Mouse (Mus musculus) limb, embryonic 11.5 days (tissue): ENCODE results near the gene Tead1. TPM values are rescaled to one million over a fixed set of nuclear protein-coding genes. Genes with fewer than 3 reads are reported as not detected.
A peak's percentile ranks its signal among the peaks of the same experiment; 100 is the strongest.

Experiments used
- ATAC-seq: fragments of 200-750 bp; cut with Nextera tagmentation; 2 replicates; pipeline ENCODE4 v1.8.0; 2017; ENCODE audit warnings: low read depth; ENCODE audit not compliant: insufficient number of reproducible peaks, low FRiP score, low TSS enrichment
- DNase-seq: peaks from one replicate; pipeline ENCODE4 v3.0.0-alpha.2; 2015; ENCODE audit warnings: low spot score
- H3K27ac ChIP-seq: fragments of 300-500 bp; sonication (generic); replicated peaks from 2 replicates; pipeline ENCODE4 v1.5.1; 2014; ENCODE audit warnings: low read depth, mild to moderate bottlenecking, low read length
- H3K27me3 ChIP-seq: fragments of 300-500 bp; sonication (generic); 2 replicates; pipeline ENCODE4 v1.6.1; 2014; ENCODE audit warnings: mild to moderate bottlenecking, low read length, mixed read lengths; ENCODE audit not compliant: control insufficient read depth, insufficient read depth
- H3K36me3 ChIP-seq: fragments of 300-500 bp; sonication (generic); 2 replicates; pipeline ENCODE4 v1.6.1; 2014; ENCODE audit warnings: mild to moderate bottlenecking, low read length, moderate library complexity, mixed read lengths; ENCODE audit not compliant: control insufficient read depth, insufficient read depth
- H3K4me1 ChIP-seq: fragments of 300-500 bp; sonication (generic); 2 replicates; pipeline ENCODE4 v1.6.1; 2014; ENCODE audit warnings: low read length, mixed read lengths; ENCODE audit not compliant: control insufficient read depth, insufficient read depth
- H3K4me2 ChIP-seq: fragments of 300-500 bp; sonication (generic); 2 replicates; pipeline ENCODE4 v1.6.1; 2014; ENCODE audit warnings: low read depth, mild to moderate bottlenecking, moderate library complexity; ENCODE audit not compliant: severe bottlenecking
- H3K4me3 ChIP-seq: fragments of 300-500 bp; sonication (generic); 2 replicates; pipeline ENCODE4 v1.5.1; 2014; ENCODE audit warnings: low read depth, low read length
- H3K9ac ChIP-seq: fragments of 300-500 bp; sonication (generic); 2 replicates; pipeline ENCODE4 v1.6.1; 2014; ENCODE audit warnings: mild to moderate bottlenecking, low read length
- H3K9me3 ChIP-seq: fragments of 300-500 bp; sonication (generic); 2 replicates; pipeline ENCODE4 v1.6.1; 2016; ENCODE audit warnings: low read length; ENCODE audit not compliant: control insufficient read depth
- WGBS: fragments of 180-500 bp; shearing (Covaris S2); extraction: QIAGEN DNeasy Blood & Tissue Kit; methylation state at CpG from one replicate; pipeline ENCODE4 v1.1.7; 2014; 5-methylcytosine and 5-hydroxymethylcytosine counted together
- polyA plus RNA-seq: library from polyadenylated mRNA; unstranded; fragments of >200 nt; fragmentation: Nextera tagmentation; extraction: Ambion mirVana; gene quantifications from 2 replicates; pipeline ENCODE4 v1.2.1, GENCODE M21; 2014

Tead1 gene
- polyA plus RNA-seq = 17.8 and 18.3 TPM in 2 replicates

DNA sequence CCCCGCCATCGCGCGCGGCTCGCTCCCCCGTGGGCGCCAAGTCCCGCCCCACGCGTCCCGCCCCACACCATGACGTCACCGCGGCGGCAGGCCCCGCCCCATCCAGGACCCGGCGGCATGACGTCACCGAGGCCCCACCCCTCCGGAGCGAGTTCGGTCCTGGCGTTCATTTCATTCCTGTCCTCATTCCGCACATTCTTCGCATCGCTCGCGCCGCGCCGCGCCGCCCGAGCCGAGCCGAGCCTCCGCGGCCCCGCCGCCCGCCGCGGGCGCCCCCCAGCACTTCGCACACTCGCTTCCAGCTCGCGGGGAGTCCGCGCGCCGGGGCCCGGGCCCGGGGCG, at the start of gene Tead1:
TSS of gene Tead1 (plus strand) at position 148 of the 342 bp plus-strand sequence.
- Histone ChIP-seq H3K9ac (peak within 1 kb of the TSS; percentile 95), H3K27ac (peak within 1 kb of the TSS; percentile 89), H3K4me3 (peak within 1 kb of the TSS; percentile 95), H3K27me3 (no peaks in the 10 kb centered on the region), H3K4me2 (peak within 1 kb of the TSS; percentile 91), H3K36me3 (no peaks in the 10 kb centered on the region), H3K9me3 (no peaks in the 10 kb centered on the region), H3K4me1 (peaks cover 8% of the 10 kb centered on the region; the same call in 1 of the 2 replicates)
- DNase-seq (peak; percentile 99), ATAC-seq (peak; percentile 84; the same call in 1 of the 2 replicates)
- WGBS = under 1% methylated on average over 36 of the region's 57 CpGs

DNA sequence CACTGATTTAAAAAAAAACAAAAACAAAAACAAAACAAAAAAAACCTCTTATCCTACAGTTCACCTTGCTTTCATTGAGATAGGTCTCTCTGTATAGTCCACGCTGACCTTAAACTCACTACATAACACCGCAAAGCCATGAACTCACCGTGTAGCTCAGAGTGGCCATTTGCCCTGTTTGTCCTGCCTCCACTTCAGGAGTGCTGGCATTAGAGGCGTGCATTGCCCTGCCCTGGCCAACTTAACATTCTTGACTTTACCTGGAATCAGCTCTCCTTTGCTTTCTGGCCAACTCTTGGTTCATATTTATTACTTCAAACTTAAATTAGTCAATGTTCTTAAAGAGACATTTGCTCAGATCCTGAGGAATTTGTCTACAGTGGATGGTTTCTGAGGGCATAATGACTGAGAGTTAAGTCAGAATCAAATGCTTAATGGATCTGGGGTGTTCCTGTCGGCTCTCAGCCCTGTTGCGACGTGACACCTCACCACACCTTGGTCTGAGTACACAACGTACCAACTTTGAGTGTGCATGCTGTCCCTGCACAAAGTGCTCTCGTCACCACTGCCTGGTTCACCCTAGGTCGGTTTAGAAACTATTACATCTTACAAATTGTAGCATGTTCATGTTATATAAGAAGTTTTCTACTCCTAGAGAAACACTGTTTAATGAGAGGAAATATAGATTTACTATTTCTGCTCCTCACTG, 44.5 kb upstream of the Tead1 start:
- H3K4me3 ChIP-seq = no peak overlapping the region
- no peak overlapping the region for H3K27ac ChIP-seq
- no peaks in the 10 kb centered on the region for H3K27me3 ChIP-seq
- H3K9me3 ChIP-seq = no peaks in the 10 kb centered on the region
- WGBS = 85% methylated on average over 10 of the region's 10 CpGs
- no peak for DNase-seq
- H3K4me2 ChIP-seq = no peak overlapping the region
- H3K36me3 ChIP-seq = no peaks in the 10 kb centered on the region
- no peaks in the 10 kb centered on the region for H3K4me1 ChIP-seq
- no peak for ATAC-seq
- no peak overlapping the region for H3K9ac ChIP-seq

DNA sequence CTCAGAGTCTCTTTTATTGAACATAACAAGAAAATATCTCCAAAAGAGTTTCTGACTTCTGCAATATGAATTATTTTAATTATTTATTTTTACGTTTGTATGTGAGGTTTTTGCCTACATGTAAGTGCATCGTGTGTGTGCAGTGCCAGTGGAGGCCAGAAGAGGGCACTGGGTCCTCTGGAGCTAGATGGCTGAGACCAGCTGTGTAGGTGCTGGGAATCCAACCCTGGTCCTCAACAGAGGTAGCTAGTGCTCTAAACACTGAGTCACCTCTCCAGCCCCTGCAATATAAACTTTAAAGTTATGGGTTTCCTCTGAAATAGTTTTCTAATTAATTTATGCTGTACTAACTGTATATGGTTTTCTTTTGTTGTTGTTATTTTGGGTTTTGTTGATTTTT, 43.2 kb upstream of the Tead1 start:
- H3K9ac ChIP-seq = no peak overlapping the region
- no peaks in the 10 kb centered on the region for H3K9me3 ChIP-seq
- no peak overlapping the region for H3K27ac ChIP-seq
- no peaks in the 10 kb centered on the region for H3K27me3 ChIP-seq
- ATAC-seq (no peak), DNase-seq (no peak)
- WGBS = 91% methylated on average over 2 of the region's 2 CpGs
- no peak overlapping the region for H3K4me3 ChIP-seq
- H3K4me2 ChIP-seq = no peak overlapping the region
- H3K36me3 ChIP-seq = no peaks in the 10 kb centered on the region
- no peaks in the 10 kb centered on the region for H3K4me1 ChIP-seq

DNA sequence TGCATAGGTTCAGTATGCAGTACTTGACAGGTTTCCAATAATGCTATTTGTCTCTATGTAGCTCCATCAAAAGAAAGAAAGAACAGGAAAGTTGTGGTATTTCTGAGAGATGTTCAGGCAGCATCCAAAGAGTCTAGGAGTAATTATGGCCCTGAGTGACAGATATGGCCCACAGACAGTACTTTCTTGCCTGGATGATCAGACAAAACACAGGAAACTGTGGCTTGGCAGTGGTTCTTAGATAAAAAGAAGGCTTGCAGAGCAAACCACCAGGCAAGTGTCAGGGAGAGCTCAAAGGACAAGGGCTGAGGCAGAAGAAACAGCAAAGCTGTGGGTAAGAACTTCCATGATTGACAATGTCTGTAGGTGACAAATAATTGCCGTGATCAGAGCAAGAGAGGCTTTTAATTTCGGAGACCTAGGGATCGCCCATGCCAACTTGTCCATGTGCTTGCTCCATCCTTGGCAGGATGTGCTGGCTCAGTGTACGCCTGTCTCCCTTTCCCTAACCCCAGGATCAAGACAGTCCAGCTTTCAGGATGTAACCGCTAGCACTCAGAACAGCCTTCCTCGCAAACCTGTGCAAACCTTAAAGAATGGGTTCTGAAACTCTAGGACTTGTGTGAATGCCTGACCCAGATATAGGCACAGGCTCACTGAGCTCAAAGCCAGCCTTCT, 35.1 kb upstream of the Tead1 start:
- H3K4me2 ChIP-seq = no peak overlapping the region
- H3K9ac ChIP-seq = no peak overlapping the region
- 91% methylated on average over 6 of the region's 6 CpGs for WGBS
- H3K4me1 ChIP-seq = no peaks in the 10 kb centered on the region
- no peaks in the 10 kb centered on the region for H3K36me3 ChIP-seq
- ATAC-seq (no peak), DNase-seq (no peak)
- no peaks in the 10 kb centered on the region for H3K27me3 ChIP-seq
- no peak overlapping the region for H3K4me3 ChIP-seq
- H3K27ac ChIP-seq = no peak overlapping the region
- H3K9me3 ChIP-seq = no peaks in the 10 kb centered on the region

DNA sequence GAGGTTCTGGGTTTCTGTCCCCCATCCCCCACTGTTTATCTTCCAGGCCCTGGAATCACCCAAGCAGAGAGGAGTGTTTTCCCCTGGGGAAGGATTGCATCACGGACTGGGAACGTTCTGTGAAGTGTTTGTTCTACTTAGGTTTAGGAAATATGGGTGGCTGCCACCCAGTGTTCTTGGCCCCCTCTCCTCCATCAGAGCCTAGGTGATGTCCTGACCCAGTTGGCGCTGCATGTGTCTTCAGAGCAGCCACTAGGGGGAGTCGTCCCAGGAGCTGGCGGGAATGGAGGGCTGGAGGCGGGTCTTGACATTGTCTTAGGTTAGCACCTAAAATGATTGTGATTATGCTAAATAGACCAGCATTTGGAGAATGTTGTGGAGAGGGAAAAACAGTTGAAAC, 34.4 kb upstream of the Tead1 start:
- no peak for DNase-seq
- Histone ChIP-seq H3K27ac (no peak overlapping the region), H3K4me3 (no peak overlapping the region), H3K9ac (no peak overlapping the region), H3K4me1 (no peaks in the 10 kb centered on the region), H3K27me3 (no peaks in the 10 kb centered on the region), H3K9me3 (no peaks in the 10 kb centered on the region), H3K36me3 (no peaks in the 10 kb centered on the region), H3K4me2 (no peak overlapping the region)
- ATAC-seq = no peak
- WGBS = 93% methylated on average over 6 of the region's 6 CpGs

DNA sequence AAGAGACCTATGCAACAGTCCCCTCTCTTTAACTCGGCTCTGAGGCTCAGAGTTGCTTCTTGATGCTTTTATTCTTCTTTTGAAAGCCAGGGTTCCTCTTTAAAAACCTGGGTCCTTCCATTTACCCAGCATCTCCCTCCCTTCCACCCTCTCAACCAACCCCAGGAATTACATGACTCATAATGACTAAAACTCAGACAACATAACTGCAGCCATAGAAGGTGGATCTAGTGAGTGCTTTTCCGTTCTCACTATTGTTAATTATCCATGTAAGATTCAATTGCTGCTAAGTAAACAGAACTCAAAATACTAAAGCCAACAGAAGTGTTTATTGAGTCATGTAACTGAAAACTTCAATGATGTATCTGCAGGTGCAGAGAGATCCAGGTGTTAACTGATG, 33.4 kb upstream of the Tead1 start:
- H3K27ac ChIP-seq = no peak overlapping the region
- no peak overlapping the region for H3K9ac ChIP-seq
- H3K4me1 ChIP-seq = no peaks in the 10 kb centered on the region
- no peaks in the 10 kb centered on the region for H3K36me3 ChIP-seq
- ATAC-seq (no peak), DNase-seq (no peak)
- no peak overlapping the region for H3K4me2 ChIP-seq
- WGBS = 79% methylated on average over 2 of the region's 2 CpGs
- H3K27me3 ChIP-seq = no peaks in the 10 kb centered on the region
- H3K4me3 ChIP-seq = no peak overlapping the region
- no peaks in the 10 kb centered on the region for H3K9me3 ChIP-seq

DNA sequence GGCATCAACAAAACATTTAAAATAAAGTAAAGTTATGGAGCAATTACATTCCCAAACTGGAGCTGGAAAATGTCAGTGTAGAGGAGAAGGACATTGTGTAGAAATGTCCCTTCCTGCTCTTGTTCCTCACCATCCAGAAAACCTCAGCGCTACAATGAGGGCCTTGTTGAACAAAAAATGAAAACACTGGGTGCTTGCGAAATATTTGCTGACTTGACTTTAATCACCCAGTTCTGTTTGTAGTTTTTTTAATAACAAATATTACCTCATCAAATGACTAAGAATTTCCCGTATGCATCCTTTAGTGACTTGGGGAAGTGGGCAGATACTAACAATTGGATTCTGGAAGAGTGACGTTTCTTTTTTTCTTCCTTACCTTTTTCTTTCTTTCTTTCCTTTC, 31.7 kb upstream of the Tead1 start:
- Histone ChIP-seq H3K9ac (no peak overlapping the region), H3K4me3 (no peak overlapping the region), H3K9me3 (no peaks in the 10 kb centered on the region), H3K4me1 (no peaks in the 10 kb centered on the region), H3K27ac (no peak overlapping the region), H3K36me3 (no peaks in the 10 kb centered on the region), H3K4me2 (no peak overlapping the region), H3K27me3 (no peaks in the 10 kb centered on the region)
- no peak for ATAC-seq
- WGBS = 96% methylated on average over 4 of the region's 4 CpGs
- no peak for DNase-seq

DNA sequence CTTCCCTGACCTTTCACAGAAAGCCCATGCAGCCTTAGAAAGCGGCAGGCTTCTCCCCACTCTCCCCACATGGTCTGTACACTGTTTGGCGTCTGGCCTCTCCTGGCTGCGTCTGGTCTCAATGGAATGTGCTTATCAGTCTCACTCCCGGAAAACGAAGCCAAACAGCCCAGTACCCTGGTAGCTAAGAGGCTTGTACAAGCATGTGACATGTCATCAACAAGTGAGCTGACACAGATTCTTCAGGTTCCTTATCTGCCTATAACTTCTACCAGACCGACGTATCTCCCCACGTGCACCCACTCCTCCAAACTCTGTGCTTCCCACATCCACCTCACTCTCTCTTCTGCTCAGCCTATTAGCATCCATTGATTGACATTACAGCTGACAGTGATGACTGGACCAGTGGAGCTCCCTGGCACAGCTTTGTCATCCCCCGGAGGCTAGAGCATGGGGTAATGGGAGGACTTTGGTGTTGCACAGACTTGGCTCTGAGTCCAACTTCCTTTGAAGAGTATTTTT, 22.9 kb upstream of the Tead1 start:
- H3K9ac ChIP-seq = no peak overlapping the region
- H3K36me3 ChIP-seq = no peaks in the 10 kb centered on the region
- no peak overlapping the region for H3K4me3 ChIP-seq
- H3K27ac ChIP-seq = no peak overlapping the region
- no peaks in the 10 kb centered on the region for H3K9me3 ChIP-seq
- 38% methylated on average over 9 of the region's 9 CpGs for WGBS
- DNase-seq = no peak
- ATAC-seq = no peak
- H3K4me2 ChIP-seq = no peak overlapping the region
- H3K4me1 ChIP-seq = no peaks in the 10 kb centered on the region
- H3K27me3 ChIP-seq = no peaks in the 10 kb centered on the region
